Mouse (Mus musculus) hindbrain, embryonic 14.5 days (tissue): ENCODE results near the gene Txndc5. TPM values are rescaled to one million over a fixed set of nuclear protein-coding genes. Genes with fewer than 3 reads are reported as not detected.

Experiments used
- ATAC-seq: fragments of 200-750 bp; cut with Nextera tagmentation; 2 replicates; pipeline ENCODE4 v1.8.0; 2017; ENCODE audit warnings: moderate number of reproducible peaks, mild to moderate bottlenecking, moderate TSS enrichment, moderate library complexity; ENCODE audit not compliant: low FRiP score
- DNase-seq: peaks from one replicate; pipeline ENCODE4 v3.0.0-alpha.2; 2015; ENCODE audit warnings: low spot score
- H3K27ac ChIP-seq: fragments of 300-500 bp; sonication (generic); 2 replicates; pipeline ENCODE4 v1.5.1; 2014; ENCODE audit warnings: mild to moderate bottlenecking, moderate library complexity
- H3K27me3 ChIP-seq: fragments of 300-500 bp; sonication (generic); 2 replicates; pipeline ENCODE4 v1.6.1; 2014; ENCODE audit warnings: mild to moderate bottlenecking, low read length, mixed read lengths; ENCODE audit not compliant: control insufficient read depth, insufficient read depth
- H3K36me3 ChIP-seq: fragments of 300-500 bp; sonication (generic); replicated peaks from 2 replicates; pipeline ENCODE4 v1.6.1; 2014; ENCODE audit not compliant: control insufficient read depth, insufficient read depth
- H3K4me1 ChIP-seq: fragments of 300-500 bp; sonication (generic); replicated peaks from 2 replicates; pipeline ENCODE4 v1.6.1; 2014; ENCODE audit warnings: antibody characterized with exemption, low read length, mixed read lengths; ENCODE audit not compliant: control insufficient read depth, insufficient read depth
- H3K4me2 ChIP-seq: fragments of 300-500 bp; sonication (generic); replicated peaks from 2 replicates; pipeline ENCODE4 v1.6.1; 2014; ENCODE audit warnings: mild to moderate bottlenecking, moderate library complexity
- H3K4me3 ChIP-seq: fragments of 300-500 bp; sonication (generic); replicated peaks from 2 replicates; pipeline ENCODE4 v1.5.1; 2014; ENCODE audit warnings: mild to moderate bottlenecking, low read length
- H3K9ac ChIP-seq: fragments of 300-500 bp; sonication (generic); 2 replicates; pipeline ENCODE4 v1.6.1; 2014
- H3K9me3 ChIP-seq: fragments of 300-500 bp; sonication (generic); 2 replicates; pipeline ENCODE4 v1.6.1; 2016; ENCODE audit warnings: low read length; ENCODE audit not compliant: control insufficient read depth
- WGBS: fragments of 180-500 bp; shearing (Covaris S2); extraction: QIAGEN DNeasy Blood & Tissue Kit; methylation state at CpG from one replicate; pipeline ENCODE4 v1.1.7; 2014; 5-methylcytosine and 5-hydroxymethylcytosine counted together
- polyA plus RNA-seq: library from polyadenylated mRNA; unstranded; fragments of >200 nt; fragmentation: Nextera tagmentation; extraction: Ambion mirVana; gene quantifications from 2 replicates; pipeline ENCODE4 v1.2.1, GENCODE M21; 2014

Gene Txndc5
- polyA plus RNA-seq, 1 experiment from 2014 or later: 102 TPM

GRCm38 (mm10) chr13:38515431-38515830, 13.2 kb downstream of the Txndc5 start:
- DNase-seq (no peak), ATAC-seq (no peak)
- Histone ChIP-seq H3K9ac (no peak overlapping the region), H3K9me3 (no peaks in the 10 kb centered on the region), H3K27me3 (no peaks in the 10 kb centered on the region), H3K4me2 (no peak overlapping the region), H3K27ac (no peak overlapping the region), H3K4me3 (no peak overlapping the region), H3K36me3 (peaks cover 69% of the 10 kb centered on the region), H3K4me1 (no peaks in the 10 kb centered on the region)
- WGBS: 92% methylated on average over 2 of the region's 2 CpGs

DNA sequence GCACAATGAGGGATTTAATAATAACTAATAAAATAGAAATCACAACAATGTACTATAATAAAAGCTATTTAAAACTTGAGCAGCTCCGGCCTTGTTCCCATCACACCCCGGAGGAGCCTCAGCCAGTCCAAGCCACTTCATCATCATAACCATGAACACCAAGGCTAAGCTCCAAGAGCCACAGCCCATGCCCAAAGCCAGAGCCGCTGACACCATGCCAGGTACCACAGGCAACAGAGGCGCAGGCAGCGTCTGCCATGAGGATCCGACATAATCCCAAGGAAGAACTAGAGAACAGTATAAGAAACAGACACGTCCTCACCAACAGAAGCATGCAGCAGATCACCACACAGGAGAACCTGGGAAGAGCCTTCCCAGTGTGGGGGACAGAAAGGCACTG, 14.7 kb downstream of the Txndc5 start:
- no peaks in the 10 kb centered on the region for H3K27me3 ChIP-seq
- ATAC-seq (no peak), DNase-seq (no peak)
- no peaks in the 10 kb centered on the region for H3K4me1 ChIP-seq
- H3K9me3 ChIP-seq: no peaks in the 10 kb centered on the region
- no peak overlapping the region for H3K4me3 ChIP-seq
- peaks cover 56% of the 10 kb centered on the region for H3K36me3 ChIP-seq
- 96% methylated on average over 7 of the region's 7 CpGs for WGBS
- H3K27ac ChIP-seq: no peak overlapping the region
- no peak overlapping the region for H3K9ac ChIP-seq
- H3K4me2 ChIP-seq: no peak overlapping the region

GRCm38 (mm10) chr13:38511979-38512378, 16.6 kb downstream of the Txndc5 start:
- Histone ChIP-seq H3K36me3 (peaks cover 43% of the 10 kb centered on the region), H3K4me1 (no peaks in the 10 kb centered on the region), H3K27ac (no peak overlapping the region), H3K4me3 (no peak overlapping the region), H3K4me2 (no peak overlapping the region), H3K9me3 (no peaks in the 10 kb centered on the region), H3K9ac (no peak overlapping the region), H3K27me3 (no peaks in the 10 kb centered on the region)
- no peak for DNase-seq
- WGBS: 85% methylated on average over 10 of the region's 10 CpGs
- no peak for ATAC-seq

- Histone ChIP-seq H3K9me3 (no peaks in the 10 kb centered on the region), H3K27ac (no peak overlapping the region), H3K27me3 (no peaks in the 10 kb centered on the region), H3K9ac (no peak overlapping the region), H3K4me2 (no peak overlapping the region), H3K36me3 (peaks cover 42% of the 10 kb centered on the region), H3K4me1 (no peaks in the 10 kb centered on the region), H3K4me3 (no peak overlapping the region)
- no peak for DNase-seq
- WGBS: 80% methylated on average over 8 of the region's 8 CpGs
- no peak for ATAC-seq
Measured at GRCm38 (mm10) chr13:38509681-38510341, 18.8 kb downstream of the Txndc5 start.

- H3K36me3 ChIP-seq: peaks cover 47% of the 10 kb centered on the region
Measured at GRCm38 (mm10) chr13:38506936-38507335, 21.7 kb downstream of the Txndc5 start.

DNA sequence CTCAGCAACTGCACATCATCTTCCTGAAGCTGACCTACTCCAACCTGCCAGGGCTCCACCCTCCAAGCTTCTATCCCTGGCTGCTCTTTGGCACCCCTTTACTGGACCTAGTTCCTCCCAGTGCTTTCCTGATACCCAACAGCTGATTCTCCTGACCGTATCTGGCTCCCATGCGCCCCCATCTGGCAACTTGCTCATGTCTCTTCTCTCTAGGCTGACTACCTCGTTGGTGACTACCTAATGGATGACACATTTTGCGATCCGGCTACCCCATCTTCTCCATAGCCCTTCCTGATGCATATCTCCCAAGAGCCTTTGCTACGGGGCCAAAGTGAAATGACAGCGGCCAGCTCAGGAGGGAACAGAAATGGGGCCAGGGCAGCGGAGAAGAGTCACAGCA, 22.3 kb downstream of the Txndc5 start:
- Histone ChIP-seq H3K4me3 (no peak overlapping the region), H3K27me3 (no peaks in the 10 kb centered on the region), H3K36me3 (peaks cover 49% of the 10 kb centered on the region), H3K27ac (no peak overlapping the region), H3K9ac (no peak overlapping the region), H3K4me2 (no peak overlapping the region), H3K9me3 (no peaks in the 10 kb centered on the region), H3K4me1 (no peaks in the 10 kb centered on the region; the same call in 1 of the 2 replicates)
- DNase-seq (no peak), ATAC-seq (no peak)
- 88% methylated on average over 8 of the region's 8 CpGs for WGBS

More at GRCm38 (mm10) chr13:38506936-38507335, 21.7 kb downstream of the Txndc5 start:
- Histone ChIP-seq H3K4me1 (no peaks in the 10 kb centered on the region; the same call in 1 of the 2 replicates), H3K4me3 (no peak overlapping the region), H3K27ac (no peak overlapping the region), H3K9ac (no peak overlapping the region), H3K27me3 (no peaks in the 10 kb centered on the region), H3K4me2 (no peak overlapping the region), H3K9me3 (no peaks in the 10 kb centered on the region)
- ATAC-seq: no peak
- 96% methylated on average over 10 of the region's 10 CpGs for WGBS
- no peak for DNase-seq

DNA sequence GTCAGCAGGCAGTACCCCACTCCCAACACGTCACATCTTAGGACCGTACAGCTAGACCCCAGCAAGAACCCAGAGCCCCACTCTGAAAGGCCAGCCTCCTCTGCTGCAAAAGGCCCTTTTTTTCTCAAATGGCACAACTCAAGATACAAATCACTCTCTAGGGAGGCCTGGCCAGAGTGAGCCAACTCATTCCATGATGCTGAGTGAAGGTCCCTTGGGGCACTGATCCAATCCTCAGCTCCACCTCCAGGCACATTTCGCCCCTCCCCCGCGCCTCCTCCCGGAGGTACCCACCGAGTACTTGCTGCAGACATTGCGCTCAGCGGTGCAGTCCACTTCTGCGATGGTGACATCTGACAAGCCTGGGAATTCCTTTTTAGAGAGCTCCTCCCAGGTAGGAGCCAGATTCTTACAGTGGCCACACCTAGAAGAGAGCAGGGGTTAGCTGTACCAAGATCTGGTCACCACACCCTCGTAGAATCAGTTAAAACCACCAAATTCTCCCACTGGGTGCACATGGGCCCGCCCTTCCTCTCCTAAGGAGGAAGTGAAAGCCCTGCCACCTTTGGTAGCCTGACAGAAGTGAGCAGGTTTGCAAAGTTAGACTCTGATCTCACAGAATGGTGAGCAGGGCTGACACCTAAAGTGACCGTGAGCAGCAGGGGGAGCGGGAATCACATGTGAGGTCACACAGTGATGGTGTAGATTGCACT, 25.3 kb downstream of the Txndc5 start:
- Histone ChIP-seq H3K4me2 (no peak overlapping the region), H3K27ac (no peak overlapping the region), H3K36me3 (peaks cover 68% of the 10 kb centered on the region), H3K4me3 (no peak overlapping the region), H3K4me1 (no peaks in the 10 kb centered on the region; the same call in 1 of the 2 replicates), H3K9me3 (no peaks in the 10 kb centered on the region), H3K27me3 (no peaks in the 10 kb centered on the region), H3K9ac (no peak overlapping the region)
- WGBS: 87% methylated on average over 14 of the region's 14 CpGs
- DNase-seq: no peak
- ATAC-seq: no peak

DNA sequence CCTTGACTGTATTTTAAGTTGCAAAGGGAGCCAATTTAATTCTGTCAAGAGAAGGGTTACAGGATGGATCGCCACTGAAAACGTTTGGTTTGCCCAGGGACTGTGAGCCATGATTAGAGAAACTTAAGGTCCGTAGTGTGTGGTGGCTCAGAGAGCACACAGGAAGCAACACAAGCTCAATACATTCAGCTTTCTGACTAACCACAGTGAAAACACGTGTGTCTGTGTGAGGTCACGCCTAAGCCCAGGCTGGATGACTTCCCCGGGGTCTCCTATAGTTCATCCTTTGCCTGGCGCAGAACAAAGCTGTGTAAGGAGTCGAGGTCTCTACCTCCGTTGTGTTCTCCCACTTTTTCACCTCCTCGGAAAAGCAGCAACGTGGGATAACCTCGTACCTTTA, 27.3 kb downstream of the Txndc5 start:
- no peaks in the 10 kb centered on the region for H3K9me3 ChIP-seq
- DNase-seq (no peak), ATAC-seq (no peak)
- H3K27me3 ChIP-seq: no peaks in the 10 kb centered on the region
- H3K36me3 ChIP-seq: peaks cover 57% of the 10 kb centered on the region
- no peak overlapping the region for H3K27ac ChIP-seq
- no peak overlapping the region for H3K4me3 ChIP-seq
- H3K9ac ChIP-seq: no peak overlapping the region
- 94% methylated on average over 12 of the region's 12 CpGs for WGBS
- no peak overlapping the region for H3K4me2 ChIP-seq
- no peaks in the 10 kb centered on the region; the same call in 1 of the 2 replicates for H3K4me1 ChIP-seq

- DNase-seq: no peak
- H3K27me3 ChIP-seq: no peaks in the 10 kb centered on the region
- 63% methylated on average over 3 of the region's 3 CpGs for WGBS
- no peaks in the 10 kb centered on the region for H3K4me1 ChIP-seq
- no peak overlapping the region for H3K9ac ChIP-seq
- no peak for ATAC-seq
- H3K27ac ChIP-seq: no peak overlapping the region
- H3K9me3 ChIP-seq: no peaks in the 10 kb centered on the region
- H3K4me2 ChIP-seq: no peak overlapping the region
- H3K4me3 ChIP-seq: no peak overlapping the region
- H3K36me3 ChIP-seq: peaks cover 23% of the 10 kb centered on the region
Measured at GRCm38 (mm10) chr13:38496715-38497114, 31.9 kb downstream of the Txndc5 start.
